Mouse (Mus musculus) testis, adult 2 months (tissue): Measurements from ENCODE around the gene Stag1.

Experiments used
- CTCF ChIP-seq: fragments of 200-500 bp; IDR thresholded peaks from 2 replicates; pipeline ENCODE4 v1.5.1; 2012; ENCODE audit warnings: low read depth, mild to moderate bottlenecking, inconsistent platforms, low read length, moderate library complexity; ENCODE audit not compliant: control insufficient read depth, insufficient read depth, insufficient replicate concordance
- POLR2A ChIP-seq: fragments of 200-500 bp; IDR thresholded peaks from 2 replicates; pipeline ENCODE4 v1.6.1; 2012; ENCODE audit warnings: low read depth, mild to moderate bottlenecking, inconsistent platforms, low read length, moderate library complexity; ENCODE audit not compliant: control insufficient read depth

GRCm38 (mm10) chr9:100993937-100994336, 396.3 kb downstream of the Stag1 start:
- no peak for TF ChIP-seq POLR2A
- no peak for TF ChIP-seq CTCF
